Mouse (Mus musculus): Measurements from ENCODE around the gene Rbmx.

Gene Rbmx

GRCm38 (mm10) chrX:57335313-57335712 is 57.5 kb downstream of the Rbmx start:
- in situ Hi-C loops (cut with MboI; ENCODE audit: unreplicated experiment in 2 of 2): loop anchor here in 1 of 2 experiments (5.0 to 25.0 kb wide), 2 partner anchors 57 to 273 kb away; partner anchors contain the start of genes Htatsf1 and Rbmx
